Mouse (Mus musculus): ENCODE results near the gene Gm1113. TPM values are rescaled to one million over a fixed set of nuclear protein-coding genes. Genes with fewer than 3 reads are reported as not detected.

The Gm1113 gene
- polyA plus RNA-seq, 1 experiment from 2014 or later: not detected

DNA sequence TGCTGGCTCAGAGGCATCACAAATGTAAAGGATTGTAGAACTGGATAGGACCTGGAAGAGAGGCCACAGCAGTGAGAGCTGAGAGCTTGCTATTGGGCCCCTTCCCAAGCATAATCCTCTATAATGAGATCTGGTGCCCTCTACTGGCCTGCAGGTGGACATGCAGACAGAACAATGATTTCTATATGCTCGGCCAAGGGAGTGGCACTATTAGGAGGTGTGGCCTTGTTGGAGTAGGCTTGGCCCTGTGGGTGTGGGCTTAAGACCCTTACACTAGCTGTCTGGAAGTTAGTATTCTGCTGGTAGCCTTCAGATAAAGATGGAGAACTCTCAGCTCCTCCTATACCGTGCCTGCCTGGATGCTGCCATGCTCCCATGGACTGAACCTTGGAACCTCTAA, 17.0 kb upstream of the Gm1113 start:
- peak; percentile 88 for ATAC-seq (ENCODE audit: low FRiP score)
- Histone ChIP-seq H3K27me3 (ENCODE audit: control insufficient read depth, insufficient read depth, low read length) (no peaks in the 10 kb centered on the region), H3K36me3 (ENCODE audit: control insufficient read depth, insufficient read depth, low read length) (no peaks in the 10 kb centered on the region), H3K9ac (ENCODE audit: low read depth, low read length) (no peak overlapping the region), H3K9me3 (ENCODE audit: control insufficient read depth, low read length) (no peaks in the 10 kb centered on the region), H3K27ac (ENCODE audit: low read depth, low read length) (no peak overlapping the region), H3K4me2 (replicated peaks; ENCODE audit: low read depth, low read length) (no peak overlapping the region), H3K4me1 (replicated peaks; ENCODE audit: control insufficient read depth, insufficient read depth, low read length) (no peaks in the 10 kb centered on the region), H3K4me3 (ENCODE audit: low read depth, low read length) (no peak overlapping the region)
- peak; percentile 83 for DNase-seq (ENCODE audit: low spot score)
- 7% methylated on average over 2 of the region's 2 CpGs for WGBS

DNA sequence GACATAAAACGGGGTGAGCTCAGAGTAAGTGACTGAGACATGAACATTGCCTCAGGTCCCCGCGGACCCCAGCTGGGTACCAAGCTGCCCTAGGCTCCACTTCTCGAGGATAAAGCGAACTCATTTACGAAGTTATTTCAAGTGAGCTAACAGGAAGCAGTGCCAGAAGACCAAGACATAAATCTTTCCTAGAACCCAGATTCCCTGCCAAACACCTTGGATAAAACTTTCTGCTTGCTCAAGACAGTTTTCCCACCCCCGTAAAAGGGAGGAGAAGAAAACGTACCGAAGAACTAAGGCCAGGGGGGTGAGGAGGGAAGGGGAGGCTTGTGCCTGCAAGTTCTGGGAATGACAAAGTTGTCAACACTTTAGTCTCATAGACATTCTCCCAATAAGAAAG, 15.2 kb upstream of the Gm1113 start:
- ATAC-seq (ENCODE audit: low FRiP score) (no peak), DNase-seq (ENCODE audit: low spot score) (no peak)
- WGBS: 79% methylated on average over 9 of the region's 9 CpGs
- Histone ChIP-seq H3K9me3 (ENCODE audit: control insufficient read depth, low read length) (no peaks in the 10 kb centered on the region), H3K4me1 (replicated peaks; ENCODE audit: control insufficient read depth, insufficient read depth, low read length) (no peaks in the 10 kb centered on the region), H3K36me3 (ENCODE audit: control insufficient read depth, insufficient read depth, low read length) (no peaks in the 10 kb centered on the region), H3K4me2 (replicated peaks; ENCODE audit: low read depth, low read length) (no peak overlapping the region), H3K9ac (ENCODE audit: low read depth, low read length) (no peak overlapping the region), H3K27ac (ENCODE audit: low read depth, low read length) (no peak overlapping the region), H3K4me3 (ENCODE audit: low read depth, low read length) (no peak overlapping the region), H3K27me3 (ENCODE audit: control insufficient read depth, insufficient read depth, low read length) (no peaks in the 10 kb centered on the region)

- 31% methylated on average over 1 of the region's 1 CpGs for WGBS
- Histone ChIP-seq H3K9me3 (ENCODE audit: control insufficient read depth, low read length) (no peaks in the 10 kb centered on the region), H3K4me1 (replicated peaks; ENCODE audit: control insufficient read depth, insufficient read depth, low read length) (no peaks in the 10 kb centered on the region), H3K4me2 (replicated peaks; ENCODE audit: low read depth, low read length) (no peak overlapping the region), H3K9ac (ENCODE audit: low read depth, low read length) (no peak overlapping the region), H3K36me3 (ENCODE audit: control insufficient read depth, insufficient read depth, low read length) (no peaks in the 10 kb centered on the region), H3K27ac (ENCODE audit: low read depth, low read length) (no peak overlapping the region), H3K4me3 (ENCODE audit: low read depth, low read length) (no peak overlapping the region), H3K27me3 (ENCODE audit: control insufficient read depth, insufficient read depth, low read length) (no peaks in the 10 kb centered on the region)
- DNase-seq (ENCODE audit: low spot score): peak; percentile 14
- no peak for ATAC-seq (ENCODE audit: low FRiP score)
Observed at GRCm38 (mm10) chr9:35529796-35530195, 11.7 kb upstream of the Gm1113 start.

- Histone ChIP-seq H3K36me3 (ENCODE audit: control insufficient read depth, insufficient read depth, low read length) (no peaks in the 10 kb centered on the region), H3K9me3 (ENCODE audit: control insufficient read depth, low read length) (no peaks in the 10 kb centered on the region), H3K4me2 (replicated peaks; ENCODE audit: low read depth, low read length) (no peak overlapping the region), H3K9ac (ENCODE audit: low read depth, low read length) (no peak overlapping the region), H3K4me3 (ENCODE audit: low read depth, low read length) (no peak overlapping the region), H3K27ac (ENCODE audit: low read depth, low read length) (no peak overlapping the region), H3K4me1 (replicated peaks; ENCODE audit: control insufficient read depth, insufficient read depth, low read length) (no peaks in the 10 kb centered on the region), H3K27me3 (ENCODE audit: control insufficient read depth, insufficient read depth, low read length) (no peaks in the 10 kb centered on the region)
- DNase-seq (ENCODE audit: low spot score) (no peak), ATAC-seq (ENCODE audit: low FRiP score) (no peak)
- WGBS: 76% methylated on average over 3 of the region's 3 CpGs
Observed at GRCm38 (mm10) chr9:35529141-35529540, 11.1 kb upstream of the Gm1113 start.

DNA sequence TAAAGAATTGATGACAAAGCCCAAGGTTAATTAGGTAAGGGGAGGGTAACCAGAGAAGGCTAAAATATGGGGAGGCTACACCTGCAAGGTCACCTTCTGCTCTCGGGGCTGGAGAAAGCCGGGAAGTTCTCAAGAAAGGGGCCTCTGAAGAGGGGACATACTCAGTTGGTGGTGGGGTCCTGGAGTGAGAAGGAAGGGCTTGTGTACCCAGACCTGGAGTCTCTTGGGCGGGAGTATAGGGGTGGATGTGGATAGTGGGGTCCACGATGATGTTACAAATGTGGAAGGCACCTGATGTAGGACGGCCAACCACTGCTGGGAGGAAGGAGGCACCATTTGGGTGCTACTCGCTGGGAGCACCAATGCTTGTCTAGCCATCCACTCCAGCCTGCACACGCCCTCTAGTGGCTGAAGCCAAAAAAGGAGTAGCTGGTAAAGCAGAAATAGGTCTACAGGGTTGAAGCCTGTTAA, 5.9 kb upstream of the Gm1113 start:
- no peaks in the 10 kb centered on the region for H3K27me3 ChIP-seq (ENCODE audit: control insufficient read depth, insufficient read depth, low read length)
- 0 out of 2 replicates have a peak, but pooled peaks cover 2% of the 10 kb centered on the region for H3K4me1 ChIP-seq (replicated peaks; ENCODE audit: control insufficient read depth, insufficient read depth, low read length)
- no peaks in the 10 kb centered on the region for H3K9me3 ChIP-seq (ENCODE audit: control insufficient read depth, low read length)
- no peak overlapping the region for H3K4me3 ChIP-seq (ENCODE audit: low read depth, low read length)
- peak; percentile 65 for ATAC-seq (ENCODE audit: low FRiP score)
- peak; percentile 83 for DNase-seq (ENCODE audit: low spot score)
- no peak overlapping the region for H3K9ac ChIP-seq (ENCODE audit: low read depth, low read length)
- no peak overlapping the region for H3K27ac ChIP-seq (ENCODE audit: low read depth, low read length)
- H3K36me3 ChIP-seq (ENCODE audit: control insufficient read depth, insufficient read depth, low read length): no peaks in the 10 kb centered on the region
- no peak overlapping the region for H3K4me2 ChIP-seq (replicated peaks; ENCODE audit: low read depth, low read length)
- WGBS: 31% methylated on average over 7 of the region's 7 CpGs

DNA sequence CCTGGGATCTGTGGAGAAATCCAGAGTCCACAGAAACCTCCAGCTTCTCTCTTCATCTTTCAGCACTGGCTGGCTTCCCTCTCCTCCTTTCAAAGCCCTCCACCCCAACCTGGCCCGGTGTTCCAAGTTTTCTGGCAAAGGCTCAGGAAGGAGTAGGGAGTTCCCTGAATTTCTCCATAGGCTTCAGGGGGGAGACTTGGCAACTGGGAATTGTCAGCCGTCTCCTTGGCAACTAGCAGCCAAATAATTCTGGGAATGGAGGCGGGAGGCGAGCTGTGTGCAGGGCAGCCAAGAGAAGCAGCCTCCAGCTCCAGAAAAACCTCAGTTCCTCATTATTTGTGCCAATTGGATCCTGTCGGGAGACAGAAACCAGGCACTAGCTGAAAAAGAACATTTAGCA, 5.5 kb upstream of the Gm1113 start:
- H3K27me3 ChIP-seq (ENCODE audit: control insufficient read depth, insufficient read depth, low read length): no peaks in the 10 kb centered on the region
- no peak overlapping the region for H3K4me3 ChIP-seq (ENCODE audit: low read depth, low read length)
- H3K36me3 ChIP-seq (ENCODE audit: control insufficient read depth, insufficient read depth, low read length): no peaks in the 10 kb centered on the region
- no peaks in the 10 kb centered on the region for H3K9me3 ChIP-seq (ENCODE audit: control insufficient read depth, low read length)
- no peak overlapping the region for H3K9ac ChIP-seq (ENCODE audit: low read depth, low read length)
- peak; percentile 53; the same call in 1 of the 2 replicates for ATAC-seq (ENCODE audit: low FRiP score)
- DNase-seq (ENCODE audit: low spot score): peak; percentile 37
- 24% methylated on average over 5 of the region's 5 CpGs for WGBS
- H3K27ac ChIP-seq (ENCODE audit: low read depth, low read length): no peak overlapping the region
- 0 out of 2 replicates have a peak, but pooled peaks cover 2% of the 10 kb centered on the region for H3K4me1 ChIP-seq (replicated peaks; ENCODE audit: control insufficient read depth, insufficient read depth, low read length)
- H3K4me2 ChIP-seq (replicated peaks; ENCODE audit: low read depth, low read length): no peak overlapping the region

- DNase-seq (ENCODE audit: low spot score) (no peak), ATAC-seq (ENCODE audit: low FRiP score) (0 out of 2 replicates have a peak, but pooled peaks have one; percentile 4)
- Histone ChIP-seq H3K9ac (ENCODE audit: low read depth, low read length) (no peak overlapping the region), H3K4me2 (replicated peaks; ENCODE audit: low read depth, low read length) (no peak overlapping the region), H3K4me1 (replicated peaks; ENCODE audit: control insufficient read depth, insufficient read depth, low read length) (0 out of 2 replicates have a peak, but pooled peaks cover 2% of the 10 kb centered on the region), H3K4me3 (ENCODE audit: low read depth, low read length) (no peak overlapping the region), H3K36me3 (ENCODE audit: control insufficient read depth, insufficient read depth, low read length) (no peaks in the 10 kb centered on the region), H3K27me3 (ENCODE audit: control insufficient read depth, insufficient read depth, low read length) (no peaks in the 10 kb centered on the region), H3K9me3 (ENCODE audit: control insufficient read depth, low read length) (no peaks in the 10 kb centered on the region), H3K27ac (ENCODE audit: low read depth, low read length) (no peak overlapping the region)
- 79% methylated on average over 1 of the region's 1 CpGs for WGBS
Observed at GRCm38 (mm10) chr9:35522821-35523515, 4.9 kb upstream of the Gm1113 start.

DNA sequence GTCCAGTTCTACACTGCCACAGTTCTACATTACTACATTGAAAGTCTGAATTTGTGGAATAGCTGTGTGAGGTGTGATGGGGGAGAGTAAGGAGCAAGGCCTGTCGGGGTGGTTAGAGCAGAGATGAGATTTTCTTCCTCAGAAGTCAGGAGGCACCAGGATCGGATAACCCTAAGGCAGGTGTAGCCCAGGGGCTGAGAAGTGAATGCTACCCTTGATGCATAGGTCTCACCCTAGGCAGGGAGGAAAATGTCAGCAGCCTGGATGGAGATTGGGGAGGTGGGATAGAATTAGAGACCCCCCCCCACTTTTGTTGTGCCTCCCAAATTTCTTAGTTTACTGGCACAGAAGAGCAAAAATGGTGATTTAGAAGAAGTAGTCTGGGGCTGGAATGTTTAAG, 4.2 kb upstream of the Gm1113 start:
- DNase-seq (ENCODE audit: low spot score): no peak
- 81% methylated on average over 2 of the region's 2 CpGs for WGBS
- ATAC-seq (ENCODE audit: low FRiP score): no peak
- no peak overlapping the region for H3K4me3 ChIP-seq (ENCODE audit: low read depth, low read length)
- H3K9me3 ChIP-seq (ENCODE audit: control insufficient read depth, low read length): no peaks in the 10 kb centered on the region
- H3K4me1 ChIP-seq (replicated peaks; ENCODE audit: control insufficient read depth, insufficient read depth, low read length): 0 out of 2 replicates have a peak, but pooled peaks cover 2% of the 10 kb centered on the region
- H3K27me3 ChIP-seq (ENCODE audit: control insufficient read depth, insufficient read depth, low read length): no peaks in the 10 kb centered on the region
- no peak overlapping the region for H3K9ac ChIP-seq (ENCODE audit: low read depth, low read length)
- no peaks in the 10 kb centered on the region for H3K36me3 ChIP-seq (ENCODE audit: control insufficient read depth, insufficient read depth, low read length)
- H3K27ac ChIP-seq (ENCODE audit: low read depth, low read length): no peak overlapping the region
- no peak overlapping the region for H3K4me2 ChIP-seq (replicated peaks; ENCODE audit: low read depth, low read length)
